ENCODE assay signal across 14 mouse cellular contexts in the genomic region with DNA sequence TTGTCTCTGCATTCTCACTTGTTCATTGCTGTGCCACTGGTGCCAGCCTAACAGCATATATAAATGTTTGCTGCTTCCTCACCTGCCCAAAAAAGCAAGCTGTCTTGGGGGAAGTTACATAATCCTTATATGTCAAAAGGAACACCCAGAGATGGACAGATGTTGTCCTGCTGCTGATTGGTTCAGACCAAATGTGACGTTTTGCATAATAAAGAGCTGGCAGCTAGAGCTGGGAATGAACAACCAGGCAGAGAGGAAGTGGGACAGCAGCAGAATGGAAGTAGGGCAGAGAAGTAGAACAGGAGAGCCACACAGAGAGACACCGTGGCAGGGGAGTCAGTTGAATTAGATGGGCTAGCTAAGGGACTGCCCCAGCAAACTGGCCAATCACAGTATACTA. TPM values are rescaled to one million over a fixed set of nuclear protein-coding genes. Genes with fewer than 3 reads are reported as not detected.
"Had no signal": no experiment of that assay in that cellular context is flagged by ENCODE, and none has a peak within 500 bp of the region (broad histone marks: within the 10 kb centered on the region; RNA-seq: fewer than 3 reads in every experiment).

No protein-coding gene starts in this region.

- H3K27me3 ChIP-seq: limb, embryonic 13.5 days; lung, embryonic 15.5 days; neural tube, embryonic 12.5 days had no signal

- H3K9me3 ChIP-seq: lung, embryonic 15.5 days had no signal

- H3K4me3 ChIP-seq: layer of hippocampus, adult 2 months; limb, embryonic 13.5 days; lung, embryonic 15.5 days; neural tube, embryonic 12.5 days had no signal

- DNase-seq: kidney, adult 18-20 months; kidney, postnatal 10 days; kidney, postnatal 4 days; left cerebral cortex, postnatal 4 days; lung, postnatal 14 days; midbrain, embryonic 14.5 days; right cerebral cortex, postnatal 25 days; thymus, adult 18-20 months; thymus, postnatal 25 days had no signal

RNA-seq across cellular contexts. Expression of gene Gm1673, which starts 50.8 kb away (rescaled TPM):
- total RNA-seq: neutrophil, adult 5-6 weeks had no signal
